Comparison of ENCODE assay signal across 15 mouse cellular contexts in the genomic region with DNA sequence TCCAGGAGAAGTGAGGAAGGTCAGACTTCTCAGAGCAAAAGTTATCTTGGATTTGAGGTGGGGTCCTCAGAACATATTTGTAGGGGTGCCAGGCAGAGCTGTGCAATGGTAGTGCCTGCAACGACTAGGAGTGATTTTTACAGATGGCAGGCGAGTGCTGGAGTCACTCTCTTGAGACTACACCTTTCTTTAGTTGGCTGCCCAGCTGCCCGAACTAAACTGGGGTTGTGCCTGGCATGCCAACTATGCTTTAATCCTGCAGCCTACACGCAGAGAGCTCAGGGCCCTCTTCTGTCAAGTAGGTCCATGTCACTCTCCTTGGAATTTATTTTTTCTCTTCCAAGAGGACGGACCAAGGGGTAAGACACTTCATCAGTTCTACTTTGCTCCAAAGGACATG.
"Had no signal": no experiment of that assay in that cellular context is flagged by ENCODE, and none has a peak within 500 bp of the region (broad histone marks: within the 10 kb centered on the region; RNA-seq: fewer than 3 reads in every experiment).

No protein-coding gene starts in this region.

- DNase-seq: liver, embryonic 13.5 days; liver, postnatal 0 days; lung, embryonic 14.5 days; right cerebral cortex, postnatal 14 days; thymus, adult 2 months; thymus, postnatal 25 days; thymus, postnatal 4 days had no signal

- H3K36me3 ChIP-seq: liver, embryonic 13.5 days; liver, embryonic 15.5 days; midbrain, embryonic 13.5 days; midbrain, embryonic 15.5 days; neural tube, embryonic 12.5 days; stomach, embryonic 15.5 days had no signal

- H3K4me3 ChIP-seq: liver, embryonic 13.5 days; liver, embryonic 15.5 days; megakaryocyte, embryonic 14.5 days; midbrain, embryonic 13.5 days; midbrain, embryonic 15.5 days; neural tube, embryonic 12.5 days; stomach, embryonic 15.5 days had no signal

- H3K27ac ChIP-seq: liver, embryonic 13.5 days; liver, embryonic 15.5 days; macrophage; midbrain, embryonic 13.5 days; midbrain, embryonic 15.5 days; neural tube, embryonic 12.5 days; stomach, embryonic 15.5 days; stomach, postnatal 0 days had no signal

- H3K9me3 ChIP-seq: liver, embryonic 13.5 days; liver, embryonic 15.5 days; midbrain, embryonic 13.5 days; midbrain, embryonic 15.5 days; neural tube, embryonic 12.5 days; stomach, embryonic 15.5 days had no signal

- H3K27me3 ChIP-seq: liver, embryonic 13.5 days; liver, embryonic 15.5 days; megakaryocyte, embryonic 14.5 days; midbrain, embryonic 13.5 days; midbrain, embryonic 15.5 days; neural tube, embryonic 12.5 days; stomach, embryonic 15.5 days had no signal

- H3K4me1 ChIP-seq: liver, embryonic 13.5 days; liver, embryonic 15.5 days; midbrain, embryonic 15.5 days; neural tube, embryonic 12.5 days; stomach, embryonic 15.5 days had no signal
